Mouse (Mus musculus) neural tube, postnatal 0 days (tissue): Measurements from ENCODE around the gene Fancl. TPM values are rescaled to one million over a fixed set of nuclear protein-coding genes. Genes with fewer than 3 reads are reported as not detected.

Experiments used
- polyA plus RNA-seq: library from polyadenylated mRNA; unstranded; fragments of >200 nt; fragmentation: Nextera tagmentation; extraction: Ambion mirVana; gene quantifications from 2 replicates; pipeline ENCODE4 v1.2.1, GENCODE M21; 2015

Fancl gene
- polyA plus RNA-seq = 15.9 and 16.1 TPM in 2 replicates

GRCm38 (mm10) chr11:26385971-26386370, at the start of gene Fancl:
Fancl (plus strand) TSS chr11:26386135.

Other genes starting within 250 kb of the Fancl start
- gene 5730522E02Rik, start 175.4 kb upstream of the Fancl start, polyA plus RNA-seq = 10.9 and 13.6 TPM in 2 replicates
- not detected in 2 replicates for gene Gm6899, start 207.1 kb downstream of the Fancl start, polyA plus RNA-seq
- gene Vrk2, start 207.9 kb downstream of the Fancl start, polyA plus RNA-seq = 2.0 and 2.1 TPM in 2 replicates